Mouse (Mus musculus) gonadal fat pad, adult 2 months (tissue): ENCODE results near the gene Arhgap40. TPM values are rescaled to one million over a fixed set of nuclear protein-coding genes. Genes with fewer than 3 reads are reported as not detected.

Source experiments
- polyA plus RNA-seq: library from polyadenylated mRNA; depleted of rRNA; stranded (reverse); fragments of >200 nt; gene quantifications from 2 replicates; pipeline ENCODE4 v1.2.3, GENCODE M21; 2012; rRNA removed

Arhgap40 gene
- polyA plus RNA-seq, 1 experiment, result 5.4 TPM

Other genes with a start within 250 kb of the Arhgap40 start
- 177 and 360 TPM in 2 replicates for gene Lbp, start 206.3 kb upstream of the Arhgap40 start, polyA plus RNA-seq
- gene Snhg11, start 137.2 kb upstream of the Arhgap40 start, polyA plus RNA-seq, result 12.0 and 19.4 TPM in 2 replicates
- 30.9 and 31.8 TPM in 2 replicates for gene Ralgapb, start 102.9 kb upstream of the Arhgap40 start, polyA plus RNA-seq
- 211 and 252 TPM in 2 replicates for gene Adig, start 10.2 kb upstream of the Arhgap40 start, polyA plus RNA-seq
- gene Slc32a1, start 98.0 kb downstream of the Arhgap40 start, polyA plus RNA-seq, result not detected in 2 replicates
- gene Actr5, start 112.1 kb downstream of the Arhgap40 start, polyA plus RNA-seq, result 5.5 and 6.3 TPM in 2 replicates
- 2.7 and 3.1 TPM in 2 replicates for gene Ppp1r16b, start 152.6 kb downstream of the Arhgap40 start, polyA plus RNA-seq